Mouse (Mus musculus): ENCODE measurements at regions not wholly inside any gene's neighbourhood (a gene's known extent, or its start where the extent isn't known, plus 50 kb on each side); places are given as distances from the start of the nearest gene placed in this dataset.
"Not testable (repeated sequence)": the region's sequence is repeated elsewhere in the genome, so short reads cannot be mapped to it uniquely, and the experiment has no call there.

GRCm38 (mm10) chr13:74564331-74564727 is 70.5 kb upstream of the Zfp825 start:
- not testable (repeated sequence) for TF ChIP-seq CTCF (IDR thresholded peaks at IDR 0.05; ENCODE audit: low read depth, low read length); POLR2AphosphoS5 (IDR thresholded peaks at IDR 0.05; ENCODE audit: insufficient replicate concordance, low read depth, low read length); GATA1 (IDR thresholded peaks at IDR 0.05; ENCODE audit: borderline replicate concordance, low read length); TAL1 (conservative IDR thresholded peaks at IDR 0.05; ENCODE audit: low read depth, low read length)
